Mouse (Mus musculus) cerebellum, adult 2 months (tissue): ENCODE measurements at regions not wholly inside any gene's neighbourhood (a gene's known extent, or its start where the extent isn't known, plus 50 kb on each side); places are given as distances from the start of the nearest gene placed in this dataset.

Source experiments
- CTCF ChIP-seq: fragments of 200-500 bp; IDR thresholded peaks from 2 replicates; pipeline ENCODE4 v1.5.1; 2011; ENCODE audit warnings: low read depth, mild to moderate bottlenecking, control low read depth, low read length, moderate library complexity, borderline replicate concordance; ENCODE audit not compliant: insufficient read depth
- POLR2A ChIP-seq: fragments of 200-500 bp; IDR thresholded peaks from 2 replicates; pipeline ENCODE4 v1.6.1; 2011; ENCODE audit warnings: low read length, control low read depth, borderline replicate concordance; ENCODE audit not compliant: insufficient read depth

GRCm38 (mm10) chr6:50929503-50929902 lies 275.3 kb upstream of the Npvf start:
- TF ChIP-seq POLR2A: no peak
- TF ChIP-seq CTCF: no peak
